Mouse (Mus musculus) lung, adult 10 weeks (tissue): ENCODE data around the gene Esr1. TPM values are rescaled to one million over a fixed set of nuclear protein-coding genes. Genes with fewer than 3 reads are reported as not detected.

Source experiments
- polyA plus RNA-seq: library from polyadenylated mRNA; stranded (reverse); fragments of 350-450 nt; fragmentation: Illumina TruSeq; extraction: RNeasy Lipid Tissue Mini Kit (QIAGEN cat#74804); gene quantifications from one replicate; pipeline ENCODE4 v1.2.3, GENCODE M21; 2014; ENCODE audit warnings: low read depth, low replicate concordance; ENCODE audit not compliant: insufficient read depth

Gene Esr1
- polyA plus RNA-seq, result 0.71 TPM

DNA sequence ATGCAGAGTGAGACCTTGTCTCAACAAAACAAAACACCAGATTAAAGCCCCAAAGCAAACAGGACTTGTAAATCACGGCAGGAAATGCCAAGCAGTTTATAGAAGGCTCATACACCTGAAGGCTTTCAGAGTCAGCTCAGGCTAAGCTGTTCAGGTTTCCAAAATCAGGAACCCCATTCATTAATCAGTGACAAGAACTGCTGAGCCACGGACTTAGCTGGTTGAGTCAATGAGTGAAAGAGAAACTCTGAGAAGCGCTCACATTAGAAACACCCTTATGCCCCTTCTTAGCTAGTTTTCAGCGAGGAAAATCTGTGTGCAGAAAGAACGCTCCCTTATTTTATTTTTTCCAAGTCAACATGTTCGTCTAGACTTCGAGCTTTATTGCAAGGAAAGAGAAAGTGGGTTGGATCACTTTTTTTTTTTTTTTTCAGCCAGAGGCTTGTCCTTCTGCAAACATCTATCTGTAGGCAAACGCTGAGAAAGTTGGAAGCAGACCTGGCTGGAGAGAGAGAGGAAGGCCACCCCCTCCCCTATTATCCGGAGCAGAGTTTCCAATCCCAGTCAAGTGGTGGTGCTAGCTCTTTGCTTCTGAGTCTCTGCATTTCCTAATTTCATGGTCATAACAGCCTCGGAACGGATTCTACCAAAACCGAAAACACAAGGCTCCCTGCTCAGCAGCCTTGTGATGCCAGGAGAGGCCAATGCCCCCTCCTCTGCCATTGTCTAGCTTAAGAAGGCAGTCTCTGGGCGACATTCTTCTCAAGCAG is at the start of gene Esr1:
Gene Esr1, plus strand, starts transcription at position 208 of the 770 bp plus-strand sequence.

Other genes with a start within 250 kb of the Esr1 start
- gene Zbtb2, start 223.5 kb upstream of the Esr1 start, polyA plus RNA-seq, result 7.4 TPM
- 17.8 TPM for gene Rmnd1, start 179.2 kb upstream of the Esr1 start, polyA plus RNA-seq
- gene Armt1, start 179.1 kb upstream of the Esr1 start, polyA plus RNA-seq, result 7.2 TPM
- gene Ccdc170, start 129.1 kb upstream of the Esr1 start, polyA plus RNA-seq, result 1.3 TPM